ENCODE assay signal across 8 mouse cellular contexts in genomic region chr1:38129501-38130267, GRCm38 (mm10). TPM values are rescaled to one million over a fixed set of nuclear protein-coding genes. Genes with fewer than 3 reads are reported as not detected.
A peak's percentile ranks its signal among the peaks of the same experiment; 100 is the strongest.
DNase-seq lines count a peak whose midpoint lies in the region; ATAC-seq and TF ChIP-seq lines count a peak whose summit lies in the region.

Rev1 (minus strand) TSS chr1:38129801.

- H3K9ac ChIP-seq in lung, embryonic 16.5 days (ENCODE audit: low read length), result peak within 1 kb of the TSS; percentile 88

- DNase-seq in Muller cell, postnatal 12 days (ENCODE audit: inconsistent ontology term), result peak; percentile 96
- DNase-seq in cerebellum, adult 9-10 months, result peak; percentile 97
- peak; percentile 90 for DNase-seq in hindbrain, embryonic 10.5 days (ENCODE audit: low spot score)
- peak; percentile 97 for DNase-seq in layer of hippocampus, adult 9-11 months
- peak; percentile 94 for DNase-seq in ovary, adult 18-20 months (ENCODE audit: low spot score)
- peak; percentile 89 for DNase-seq in thymus, adult 2 months

- peak; percentile 98 for TF ChIP-seq CTCF in thymus, adult 2 months (IDR thresholded peaks at IDR 0.05; ENCODE audit: borderline replicate concordance, control insufficient read depth, extremely low read depth, insufficient read depth, low read length, poor library complexity)

- H3K4me2 ChIP-seq in lung, embryonic 16.5 days (ENCODE audit: low read depth, low read length), result peak within 1 kb of the TSS; percentile 91

- H3K36me3 ChIP-seq in hindbrain, embryonic 10.5 days, result no peaks in the 10 kb centered on the region
- no peaks in the 10 kb centered on the region for H3K36me3 ChIP-seq in lung, embryonic 16.5 days (ENCODE audit: control insufficient read depth, insufficient read depth, low read length)
- H3K36me3 ChIP-seq in thymus, adult 2 months (ENCODE audit: control insufficient read depth, insufficient read depth, low read length), result no peaks in the 10 kb centered on the region

- peak within 1 kb of the TSS; percentile 98 for H3K27ac ChIP-seq in hindbrain, embryonic 10.5 days
- peak within 1 kb of the TSS; percentile 84 for H3K27ac ChIP-seq in lung, embryonic 16.5 days (ENCODE audit: low read length)
- no peak within 1 kb of the TSS for H3K27ac ChIP-seq in thymus, adult 2 months (ENCODE audit: control insufficient read depth, insufficient read depth, low read length)

- H3K9me3 ChIP-seq in hindbrain, embryonic 10.5 days, result no peaks in the 10 kb centered on the region
- no peaks in the 10 kb centered on the region for H3K9me3 ChIP-seq in lung, embryonic 16.5 days (ENCODE audit: control insufficient read depth, low read length)

- whole genome bisulfite sequencing in hindbrain, embryonic 10.5 days, result under 1% methylated on average over 120 of the region's 122 CpGs
- under 1% methylated on average over 56 of the region's 122 CpGs for WGBS in lung, embryonic 16.5 days
- WGBS in thymus, adult 2 months, result under 1% methylated on average over 116 of the region's 122 CpGs

- no peak for TF ChIP-seq POLR2A in thymus, adult 2 months (IDR thresholded peaks at IDR 0.05; ENCODE audit: control insufficient read depth, extremely low read depth, insufficient read depth, low read length, poor library complexity)

- H3K4me1 ChIP-seq in hindbrain, embryonic 10.5 days (replicated peaks), result peaks cover 43% of the 10 kb centered on the region
- H3K4me1 ChIP-seq in lung, embryonic 16.5 days (replicated peaks; ENCODE audit: control insufficient read depth, insufficient read depth, low read length), result peaks cover 14% of the 10 kb centered on the region
- H3K4me1 ChIP-seq in thymus, adult 2 months (replicated peaks; ENCODE audit: control insufficient read depth, insufficient read depth, low read length), result peaks cover 9% of the 10 kb centered on the region

- no peaks in the 10 kb centered on the region for H3K27me3 ChIP-seq in hindbrain, embryonic 10.5 days (ENCODE audit: insufficient read depth, poor library complexity, severe bottlenecking)
- H3K27me3 ChIP-seq in lung, embryonic 16.5 days (ENCODE audit: control insufficient read depth, insufficient read depth, low read depth, low read length), result no peaks in the 10 kb centered on the region
- no peaks in the 10 kb centered on the region for H3K27me3 ChIP-seq in thymus, adult 2 months (ENCODE audit: control insufficient read depth, insufficient read depth, low read length)

- peak; percentile 86 for ATAC-seq in frontal cortex, adult (ENCODE audit: low TSS enrichment)
- ATAC-seq in lung, embryonic 16.5 days (ENCODE audit: low read depth), result peak; percentile 96

- H3K4me3 ChIP-seq in hindbrain, embryonic 10.5 days, result peak within 1 kb of the TSS; percentile 91
- H3K4me3 ChIP-seq in lung, embryonic 16.5 days (ENCODE audit: low read length), result peak within 1 kb of the TSS; percentile 86
- H3K4me3 ChIP-seq in thymus, adult 2 months (ENCODE audit: control insufficient read depth, insufficient read depth, low read length), result peak within 1 kb of the TSS; percentile 59

RNA-seq across cellular contexts. Expression of gene Rev1, which starts in this region (rescaled TPM):
- polyA plus RNA-seq in hindbrain, embryonic 10.5 days (2016; fragmentation: Nextera tagmentation; extraction: Ambion mirVana), result 32.4 and 32.6 TPM in 2 replicates
- polyA plus RNA-seq in lung, embryonic 16.5 days (2015; fragmentation: Nextera tagmentation; extraction: Ambion mirVana), result 20.6 and 21.3 TPM in 2 replicates
- 15.7 and 16.5 TPM in 2 replicates for polyA plus RNA-seq in thymus, adult 2 months (2012; rRNA removed)
